Mouse (Mus musculus) forebrain, embryonic 15.5 days (tissue): ENCODE data around the gene Tpk1. TPM values are rescaled to one million over a fixed set of nuclear protein-coding genes. Genes with fewer than 3 reads are reported as not detected.

Experiments used
- ATAC-seq: fragments of 200-750 bp; cut with Nextera tagmentation; replicated peaks from 2 replicates; pipeline ENCODE4 v1.8.0; 2017; ENCODE audit warnings: mild to moderate bottlenecking, moderate TSS enrichment, moderate library complexity
- H3K27ac ChIP-seq: fragments of 300-500 bp; sonication (generic); replicated peaks from 2 replicates; pipeline ENCODE4 v1.5.1; 2015; ENCODE audit warnings: mild to moderate bottlenecking, inconsistent platforms
- H3K27me3 ChIP-seq: fragments of 300-500 bp; sonication (generic); 2 replicates; pipeline ENCODE4 v1.6.1; 2015; ENCODE audit warnings: inconsistent platforms
- H3K36me3 ChIP-seq: fragments of 300-500 bp; sonication (generic); 2 replicates; pipeline ENCODE4 v1.6.1; 2015; ENCODE audit warnings: mild to moderate bottlenecking, inconsistent platforms
- H3K4me1 ChIP-seq: fragments of 300-500 bp; sonication (generic); 2 replicates; pipeline ENCODE4 v1.6.1; 2015; ENCODE audit warnings: inconsistent platforms
- H3K4me2 ChIP-seq: fragments of 300-500 bp; sonication (generic); replicated peaks from 2 replicates; pipeline ENCODE4 v1.6.1; 2015; ENCODE audit warnings: mild to moderate bottlenecking, inconsistent platforms
- H3K4me3 ChIP-seq: fragments of 300-500 bp; sonication (generic); 2 replicates; pipeline ENCODE4 v1.5.1; 2015; ENCODE audit warnings: mild to moderate bottlenecking, inconsistent platforms
- H3K9ac ChIP-seq: fragments of 300-500 bp; sonication (generic); replicated peaks from 2 replicates; pipeline ENCODE4 v1.6.1; 2015; ENCODE audit warnings: mild to moderate bottlenecking, inconsistent platforms
- H3K9me3 ChIP-seq: fragments of 300-500 bp; sonication (generic); 2 replicates; pipeline ENCODE4 v1.6.1; 2016; ENCODE audit warnings: inconsistent platforms
- WGBS: fragments of 180-500 bp; shearing (Covaris S2); methylation state at CpG from one replicate; pipeline ENCODE4 v1.1.7; 2015; ENCODE audit warnings: mixed read lengths; 5-methylcytosine and 5-hydroxymethylcytosine counted together
- polyA plus RNA-seq: library from polyadenylated mRNA; unstranded; fragments of >200 nt; fragmentation: Nextera tagmentation; extraction: Ambion mirVana; gene quantifications from 2 replicates; pipeline ENCODE4 v1.2.1, GENCODE M21; 2015

Tpk1 gene
- polyA plus RNA-seq, 1 experiment from 2014 or later: 5.5 TPM

DNA sequence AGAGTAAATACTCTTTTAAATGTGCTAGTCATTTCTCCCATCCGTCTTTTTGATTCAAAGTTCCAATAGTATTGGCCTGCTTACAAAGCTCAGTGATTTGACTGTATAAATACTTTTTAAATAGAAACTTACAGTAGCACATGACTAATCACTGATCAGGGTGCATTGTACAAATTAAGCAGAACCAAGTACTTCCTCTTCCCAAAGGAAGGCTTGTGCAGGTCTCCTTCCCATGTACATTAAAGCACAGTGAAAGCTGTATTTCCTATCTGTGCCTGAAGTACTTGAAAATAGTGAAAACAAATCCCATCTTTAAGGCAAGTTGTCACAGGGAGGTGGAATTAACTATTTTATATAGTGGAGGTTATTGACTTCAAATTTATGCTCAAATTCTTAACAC lies 119.5 kb downstream of the Tpk1 start:
- H3K9ac ChIP-seq: no peak overlapping the region
- no peak overlapping the region for H3K4me3 ChIP-seq
- no peaks in the 10 kb centered on the region for H3K9me3 ChIP-seq
- WGBS: 83% methylated on average over 1 of the region's 1 CpGs
- ATAC-seq: no peak
- H3K27me3 ChIP-seq: no peaks in the 10 kb centered on the region
- H3K4me2 ChIP-seq: no peak overlapping the region
- H3K27ac ChIP-seq: no peak overlapping the region
- no peaks in the 10 kb centered on the region for H3K36me3 ChIP-seq
- no peaks in the 10 kb centered on the region for H3K4me1 ChIP-seq

DNA sequence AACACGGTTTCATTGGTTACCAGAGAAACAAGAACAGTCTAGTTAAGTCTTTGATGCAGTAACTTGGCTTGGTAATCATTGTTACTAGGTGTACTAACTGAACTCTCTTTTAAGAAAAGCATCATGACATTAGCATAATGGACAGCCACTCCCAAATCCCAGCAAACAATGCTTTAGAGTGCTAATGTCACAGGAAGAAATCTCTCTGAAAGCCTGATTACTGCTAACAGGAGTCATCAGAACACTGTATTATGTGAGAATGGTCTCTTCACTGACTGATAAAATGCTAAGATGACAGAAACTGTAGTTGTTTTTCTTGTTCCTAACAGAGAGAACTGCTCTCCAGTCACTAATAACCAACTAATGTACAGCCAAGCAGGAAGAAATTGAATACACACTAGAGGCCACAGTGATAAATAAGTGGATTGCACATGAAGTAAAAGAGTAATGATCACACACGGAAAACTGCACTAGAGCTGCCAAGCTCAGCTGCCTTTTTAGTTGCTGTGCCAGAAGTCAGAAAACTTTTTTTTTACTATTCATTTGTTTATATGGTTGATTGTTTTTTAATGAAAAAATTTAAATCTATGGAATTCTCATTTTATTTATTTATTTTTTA lies 128.7 kb downstream of the Tpk1 start:
- Histone ChIP-seq H3K4me1 (no peaks in the 10 kb centered on the region), H3K4me3 (no peak overlapping the region), H3K27ac (no peak overlapping the region), H3K4me2 (no peak overlapping the region), H3K36me3 (no peaks in the 10 kb centered on the region), H3K9me3 (no peaks in the 10 kb centered on the region), H3K27me3 (no peaks in the 10 kb centered on the region), H3K9ac (no peak overlapping the region)
- WGBS: 75% methylated on average over 2 of the region's 2 CpGs
- no peak for ATAC-seq

DNA sequence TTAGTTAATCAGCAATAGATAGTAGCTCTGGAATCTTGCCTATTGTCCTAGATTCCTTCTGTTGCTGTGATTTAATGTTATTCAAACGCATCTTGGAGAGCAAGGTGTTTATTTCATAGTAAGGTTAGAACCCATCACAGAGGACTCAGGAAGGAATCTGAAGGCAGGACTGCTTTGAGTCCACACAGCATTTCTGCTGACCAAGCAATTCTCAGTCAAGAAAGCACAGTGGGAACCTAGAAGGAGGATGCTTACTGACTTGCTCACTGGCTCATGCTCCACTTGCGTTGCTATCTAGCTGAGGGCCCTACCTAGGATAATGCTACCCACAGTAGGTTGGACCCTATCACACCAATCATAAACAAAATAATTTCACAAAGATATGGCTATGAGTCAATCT lies 130.6 kb downstream of the Tpk1 start:
- H3K9ac ChIP-seq: no peak overlapping the region
- H3K4me3 ChIP-seq: no peak overlapping the region
- no peaks in the 10 kb centered on the region for H3K4me1 ChIP-seq
- ATAC-seq: no peak
- H3K36me3 ChIP-seq: no peaks in the 10 kb centered on the region
- H3K4me2 ChIP-seq: no peak overlapping the region
- no peak overlapping the region for H3K27ac ChIP-seq
- no peaks in the 10 kb centered on the region for H3K9me3 ChIP-seq
- WGBS: 95% methylated on average over 2 of the region's 2 CpGs
- no peaks in the 10 kb centered on the region for H3K27me3 ChIP-seq

DNA sequence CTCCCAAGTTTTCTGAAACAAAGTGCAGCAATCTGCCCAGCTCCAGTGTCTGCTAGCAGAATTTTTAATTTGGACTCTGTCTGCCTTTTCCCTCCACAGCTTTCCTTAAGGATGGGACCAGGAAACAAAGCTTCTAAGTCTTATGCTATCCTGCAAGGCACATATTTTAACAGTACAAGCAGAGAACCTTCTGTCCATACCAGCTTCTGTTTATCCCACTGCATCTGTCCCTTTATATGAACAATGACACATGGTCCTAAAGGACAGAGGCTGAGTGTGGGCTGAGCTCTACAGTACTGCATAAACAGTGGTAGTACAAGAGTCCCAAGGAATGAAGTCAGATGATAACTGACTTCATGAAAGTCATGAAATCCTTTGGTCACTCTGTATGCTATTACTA lies 132.8 kb downstream of the Tpk1 start:
- Histone ChIP-seq H3K4me3 (no peak overlapping the region), H3K4me1 (no peaks in the 10 kb centered on the region), H3K36me3 (no peaks in the 10 kb centered on the region), H3K9ac (no peak overlapping the region), H3K27ac (no peak overlapping the region), H3K27me3 (no peaks in the 10 kb centered on the region), H3K9me3 (no peaks in the 10 kb centered on the region), H3K4me2 (no peak overlapping the region)
- ATAC-seq: no peak

DNA sequence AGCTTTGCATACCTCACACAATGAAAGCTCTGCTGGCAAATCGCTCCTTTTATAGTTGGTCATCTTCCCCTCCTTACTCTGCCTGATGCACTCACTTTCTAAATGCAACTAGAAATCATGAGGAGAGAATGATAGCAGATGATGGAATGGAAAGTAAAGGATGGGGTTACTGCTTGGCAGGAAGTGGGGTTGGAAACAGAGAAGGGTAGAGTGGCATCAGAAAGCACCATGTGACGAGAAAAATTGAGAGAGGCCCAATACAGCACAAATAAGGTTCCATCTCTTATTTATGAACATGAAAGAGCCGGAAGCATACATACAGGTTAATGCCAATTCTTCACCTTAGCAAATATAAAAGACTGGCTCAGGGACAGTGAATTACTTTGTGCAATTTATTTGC lies 133.3 kb downstream of the Tpk1 start:
- ATAC-seq: no peak
- 80% methylated on average over 3 of the region's 3 CpGs for WGBS
- Histone ChIP-seq H3K4me3 (no peak overlapping the region), H3K9ac (no peak overlapping the region), H3K4me1 (no peaks in the 10 kb centered on the region), H3K36me3 (no peaks in the 10 kb centered on the region), H3K27me3 (no peaks in the 10 kb centered on the region), H3K4me2 (no peak overlapping the region), H3K27ac (no peak overlapping the region), H3K9me3 (no peaks in the 10 kb centered on the region)

DNA sequence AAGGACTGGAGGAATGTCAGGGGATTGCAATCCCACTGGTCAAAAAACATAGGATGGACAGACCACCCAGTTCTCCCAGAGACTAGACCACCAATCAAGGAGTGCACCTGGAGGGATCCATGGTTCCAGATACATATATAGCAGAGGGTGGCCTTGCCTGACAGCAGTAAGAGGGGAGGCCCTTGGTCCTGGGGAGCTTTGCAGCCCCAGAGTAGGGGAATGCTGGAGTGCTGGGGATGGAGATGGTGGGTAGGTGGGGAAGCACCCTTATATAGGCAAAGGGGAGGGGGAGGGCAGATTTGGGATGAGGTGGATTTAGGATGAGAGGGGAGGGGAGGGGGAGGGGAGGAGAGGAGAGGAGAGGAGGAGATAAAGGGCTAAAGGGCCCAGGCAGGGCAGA lies 134.1 kb downstream of the Tpk1 start:
- no peaks in the 10 kb centered on the region for H3K9me3 ChIP-seq
- ATAC-seq: no peak
- H3K36me3 ChIP-seq: no peaks in the 10 kb centered on the region
- H3K9ac ChIP-seq: no peak overlapping the region
- H3K27ac ChIP-seq: no peak overlapping the region
- H3K4me2 ChIP-seq: no peak overlapping the region
- H3K4me3 ChIP-seq: no peak overlapping the region
- H3K27me3 ChIP-seq: no peaks in the 10 kb centered on the region
- H3K4me1 ChIP-seq: no peaks in the 10 kb centered on the region

DNA sequence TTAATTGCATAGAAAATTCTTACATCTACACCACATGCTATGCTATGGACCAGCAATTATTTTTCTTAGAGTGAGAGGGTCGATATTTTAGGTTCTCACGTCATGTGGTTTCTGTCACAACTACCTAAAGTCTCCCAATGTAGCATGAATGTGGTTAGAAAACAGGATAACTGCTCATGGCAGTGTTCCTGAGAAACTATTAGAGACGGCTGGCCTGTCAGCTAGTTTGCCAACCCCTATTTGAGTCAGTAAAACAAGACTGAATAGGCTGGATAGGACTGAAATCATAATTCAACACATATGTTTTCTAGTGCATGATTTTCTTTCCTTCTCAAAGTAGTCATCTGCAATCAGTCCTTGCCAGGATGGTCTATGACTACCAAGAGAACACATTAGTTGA lies 137.1 kb downstream of the Tpk1 start:
- Histone ChIP-seq H3K27me3 (no peaks in the 10 kb centered on the region), H3K27ac (no peak overlapping the region), H3K36me3 (no peaks in the 10 kb centered on the region), H3K4me1 (no peaks in the 10 kb centered on the region), H3K9ac (no peak overlapping the region), H3K4me2 (no peak overlapping the region), H3K9me3 (no peaks in the 10 kb centered on the region), H3K4me3 (no peak overlapping the region)
- ATAC-seq: no peak
- 75% methylated on average over 3 of the region's 3 CpGs for WGBS

DNA sequence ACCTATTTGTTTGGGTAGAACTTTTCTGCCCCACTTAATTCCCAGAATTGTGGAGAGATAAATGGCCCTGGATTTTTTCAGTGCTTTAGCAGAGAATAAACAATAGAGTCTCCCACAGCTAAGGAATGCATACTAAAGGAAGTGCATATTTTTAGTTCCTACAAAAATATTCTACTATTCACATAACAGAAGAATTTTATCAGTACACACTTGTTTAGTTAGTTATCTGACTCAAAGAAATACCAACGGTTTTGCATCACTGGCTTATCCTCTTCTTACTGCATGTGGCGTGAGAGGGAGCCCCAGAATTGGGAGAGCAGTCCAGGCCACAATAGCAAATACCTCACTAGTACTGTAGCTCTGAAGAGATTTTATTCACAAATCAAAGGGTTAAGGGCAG lies 141.1 kb downstream of the Tpk1 start:
- H3K27ac ChIP-seq: no peak overlapping the region
- no peak for ATAC-seq
- WGBS: 79% methylated on average over 2 of the region's 2 CpGs

DNA sequence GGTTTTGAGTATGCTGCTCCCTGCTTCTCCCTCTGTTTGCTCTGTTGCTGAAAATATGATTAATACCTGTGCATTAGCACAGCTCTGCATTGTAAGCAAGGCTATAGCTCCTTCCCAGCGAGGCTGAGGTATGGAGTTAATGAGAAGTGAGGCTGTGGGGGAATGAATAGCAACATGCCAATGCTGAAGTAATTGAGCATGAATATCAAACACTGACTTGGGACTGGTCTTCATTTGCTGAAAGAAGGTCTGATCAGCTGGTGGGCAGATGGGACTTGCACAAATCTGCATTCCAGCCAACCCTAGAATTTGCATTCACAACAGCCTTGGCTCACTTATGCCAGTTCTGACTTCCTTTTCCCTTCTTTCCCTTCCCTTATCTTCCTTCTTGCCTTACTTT lies 144.0 kb downstream of the Tpk1 start:
- 9% methylated on average over 1 of the region's 1 CpGs for WGBS
- Histone ChIP-seq H3K4me2 (no peak overlapping the region), H3K27ac (no peak overlapping the region), H3K36me3 (no peaks in the 10 kb centered on the region), H3K9me3 (no peaks in the 10 kb centered on the region), H3K9ac (no peak overlapping the region), H3K4me1 (peaks cover 6% of the 10 kb centered on the region; the same call in 1 of the 2 replicates), H3K27me3 (no peaks in the 10 kb centered on the region), H3K4me3 (no peak overlapping the region)
- ATAC-seq: peak; percentile 84

More for the DNA sequence above, 141.1 kb downstream of the Tpk1 start:
- H3K36me3 ChIP-seq: no peaks in the 10 kb centered on the region
- no peaks in the 10 kb centered on the region for H3K9me3 ChIP-seq
- H3K4me3 ChIP-seq: no peak overlapping the region
- H3K4me2 ChIP-seq: no peak overlapping the region
- H3K27me3 ChIP-seq: no peaks in the 10 kb centered on the region
- H3K4me1 ChIP-seq: peaks cover 6% of the 10 kb centered on the region; the same call in 1 of the 2 replicates
- H3K9ac ChIP-seq: no peak overlapping the region

DNA sequence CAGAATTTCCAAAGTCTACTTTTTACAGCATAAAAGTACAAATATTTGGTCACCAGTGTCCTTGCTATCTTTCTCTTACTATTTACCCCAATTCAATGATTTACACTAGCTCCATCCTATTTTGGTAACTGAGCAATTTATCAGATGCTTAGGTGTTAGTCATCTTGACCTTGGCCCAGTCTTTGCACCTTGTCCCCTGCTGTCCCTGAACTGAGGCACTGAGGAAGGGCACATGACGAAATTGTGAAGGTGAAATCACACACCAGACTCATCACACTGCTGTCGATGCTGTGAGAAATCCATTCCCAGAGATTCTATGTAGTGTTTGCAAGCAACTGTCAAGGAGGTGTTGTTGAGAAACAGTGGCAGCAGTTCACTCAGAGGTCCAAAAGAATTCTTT lies 145.9 kb downstream of the Tpk1 start:
- no peak overlapping the region for H3K4me3 ChIP-seq
- no peak overlapping the region for H3K4me2 ChIP-seq
- H3K27me3 ChIP-seq: no peaks in the 10 kb centered on the region
- peaks cover 6% of the 10 kb centered on the region; the same call in 1 of the 2 replicates for H3K4me1 ChIP-seq
- WGBS: 9% methylated on average over 2 of the region's 2 CpGs
- H3K9ac ChIP-seq: no peak overlapping the region
- no peaks in the 10 kb centered on the region for H3K9me3 ChIP-seq
- no peaks in the 10 kb centered on the region for H3K36me3 ChIP-seq
- H3K27ac ChIP-seq: no peak overlapping the region
- no peak for ATAC-seq

DNA sequence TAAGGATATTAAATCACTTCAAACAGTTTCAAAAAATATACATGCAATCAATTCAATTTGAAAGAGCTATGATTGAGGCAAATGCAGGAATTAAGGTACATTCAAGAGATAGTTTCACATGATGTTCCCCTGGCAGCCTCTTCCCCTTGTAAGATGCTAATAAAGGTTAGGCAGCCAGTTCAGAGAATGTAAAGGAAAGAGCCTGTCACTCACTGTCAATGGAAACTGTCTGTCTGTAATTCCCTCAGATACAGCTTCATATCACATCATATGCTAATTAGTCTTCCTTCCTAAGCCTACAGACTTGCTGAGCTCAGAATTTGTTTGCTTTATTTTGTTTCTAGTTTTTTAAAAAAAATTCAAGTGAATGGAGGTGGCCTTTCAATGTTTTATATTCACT lies 147.7 kb downstream of the Tpk1 start:
- Histone ChIP-seq H3K36me3 (no peaks in the 10 kb centered on the region), H3K27me3 (no peaks in the 10 kb centered on the region), H3K4me1 (peaks cover 6% of the 10 kb centered on the region; the same call in 1 of the 2 replicates), H3K9me3 (no peaks in the 10 kb centered on the region), H3K9ac (no peak overlapping the region), H3K4me3 (no peak overlapping the region), H3K27ac (no peak overlapping the region), H3K4me2 (no peak overlapping the region)
- peak; percentile 72 for ATAC-seq

DNA sequence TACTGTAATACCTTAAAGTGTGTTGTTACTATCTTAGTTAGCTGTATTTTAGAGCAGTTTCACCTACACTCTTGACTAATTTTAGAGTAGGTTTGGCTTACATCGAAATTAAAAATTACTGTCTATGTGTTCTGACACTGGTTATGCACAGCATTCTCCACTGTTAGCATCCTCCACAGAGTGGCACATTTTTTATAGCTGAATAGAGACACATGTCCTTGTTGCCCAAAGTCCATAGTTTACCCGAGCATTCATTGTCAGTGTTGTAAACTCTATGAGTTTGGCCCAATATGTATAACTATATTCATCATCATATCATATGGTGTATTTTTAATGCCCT lies 148.8 kb downstream of the Tpk1 start:
- Histone ChIP-seq H3K27ac (no peak overlapping the region), H3K9me3 (no peaks in the 10 kb centered on the region), H3K4me3 (no peak overlapping the region), H3K4me1 (peaks cover 6% of the 10 kb centered on the region; the same call in 1 of the 2 replicates), H3K36me3 (no peaks in the 10 kb centered on the region), H3K9ac (no peak overlapping the region), H3K27me3 (no peaks in the 10 kb centered on the region), H3K4me2 (no peak overlapping the region)
- ATAC-seq: no peak
- 83% methylated on average over 2 of the region's 2 CpGs for WGBS

DNA sequence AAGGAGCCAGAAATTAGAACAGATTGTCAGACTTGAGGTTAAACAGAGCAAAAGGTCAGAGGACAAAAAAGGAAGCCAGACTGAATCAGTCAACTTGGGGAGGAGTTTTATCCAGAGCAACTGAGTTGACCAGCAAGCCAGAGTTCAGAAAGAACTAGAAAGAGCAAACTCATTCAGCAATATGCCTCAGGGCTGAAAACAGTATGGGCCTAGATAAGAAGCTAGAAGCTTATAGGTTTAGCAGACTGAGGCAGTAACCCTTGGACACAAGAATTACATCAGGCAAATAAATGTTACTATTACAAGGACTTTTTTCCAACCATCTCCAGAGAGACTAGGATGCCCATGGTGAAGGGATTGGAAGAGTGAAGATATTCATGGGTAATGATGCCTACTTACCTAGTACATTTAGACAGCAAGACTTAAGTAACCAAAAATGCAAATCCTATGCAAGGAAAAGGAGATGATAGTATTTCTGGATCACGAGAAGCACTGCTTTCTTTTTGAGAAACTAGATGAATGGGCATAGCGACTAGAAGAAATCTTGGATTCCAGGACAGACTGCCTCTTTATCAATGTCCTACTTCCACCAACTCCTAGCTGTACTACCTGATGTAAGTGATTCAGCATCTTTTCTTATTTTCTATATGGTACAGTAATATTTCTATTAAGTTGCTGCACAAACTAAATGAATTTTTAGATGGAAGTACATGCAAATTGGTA lies 149.3 kb downstream of the Tpk1 start:
- no peak for ATAC-seq
- no peak overlapping the region for H3K4me2 ChIP-seq
- H3K4me3 ChIP-seq: no peak overlapping the region
- no peaks in the 10 kb centered on the region for H3K27me3 ChIP-seq
- 96% methylated on average over 2 of the region's 2 CpGs for WGBS
- 0 out of 2 replicates have a peak, but pooled peaks cover under 1% of the 10 kb centered on the region for H3K4me1 ChIP-seq
- H3K36me3 ChIP-seq: no peaks in the 10 kb centered on the region
- no peak overlapping the region for H3K27ac ChIP-seq
- H3K9me3 ChIP-seq: no peaks in the 10 kb centered on the region
- no peak overlapping the region for H3K9ac ChIP-seq
